Mouse (Mus musculus) spleen, postnatal 4 days (tissue): ENCODE results near the gene Map2k5.

Experiments
- DNase-seq, 2 experiments: peaks; one replicate each; pipeline ENCODE4 v3.0.0; 2022; ENCODE audit warnings: low spot score in 2 of 2

Gene Map2k5

DNA sequence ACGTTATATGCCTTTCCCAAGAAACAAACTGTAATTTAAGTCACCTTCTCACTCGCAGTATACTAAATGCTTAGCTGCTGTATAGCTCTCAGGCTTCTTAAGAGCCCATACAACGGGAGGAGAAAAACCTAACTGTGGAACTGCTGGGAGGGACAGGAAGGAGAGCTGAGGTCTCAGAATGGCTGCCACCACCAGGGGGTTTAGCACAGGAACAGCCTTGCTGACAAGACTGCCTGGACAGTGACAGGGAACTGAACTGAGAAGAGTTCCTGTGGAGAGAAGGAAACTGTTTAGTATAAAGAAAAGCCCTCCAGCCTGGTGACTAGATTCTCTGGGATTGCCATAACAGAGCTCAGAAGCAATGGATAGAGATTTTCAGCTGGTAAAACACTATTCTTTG lies 35.9 kb downstream of the Map2k5 start:
- DNase-seq, result no peak

DNA sequence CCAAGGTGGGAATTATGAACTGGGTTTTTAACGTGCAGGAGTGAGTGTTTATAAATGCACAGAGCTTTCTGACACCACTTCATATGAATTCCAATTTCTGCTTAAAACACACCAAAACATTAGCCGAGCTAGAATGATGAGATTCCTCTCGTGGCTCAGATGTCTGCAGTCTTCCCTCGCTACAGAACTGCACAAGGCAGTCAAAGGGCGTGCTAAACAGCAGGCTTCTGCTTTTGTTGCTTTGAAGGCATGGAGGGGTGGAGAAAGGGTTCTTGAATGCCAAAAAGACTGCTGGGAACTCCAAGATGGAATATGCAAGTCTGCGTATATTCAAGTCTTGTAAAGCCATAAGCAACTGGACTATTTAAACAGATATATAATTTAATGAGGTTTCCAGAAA lies 38.4 kb downstream of the Map2k5 start:
- DNase-seq, result no peak

DNA sequence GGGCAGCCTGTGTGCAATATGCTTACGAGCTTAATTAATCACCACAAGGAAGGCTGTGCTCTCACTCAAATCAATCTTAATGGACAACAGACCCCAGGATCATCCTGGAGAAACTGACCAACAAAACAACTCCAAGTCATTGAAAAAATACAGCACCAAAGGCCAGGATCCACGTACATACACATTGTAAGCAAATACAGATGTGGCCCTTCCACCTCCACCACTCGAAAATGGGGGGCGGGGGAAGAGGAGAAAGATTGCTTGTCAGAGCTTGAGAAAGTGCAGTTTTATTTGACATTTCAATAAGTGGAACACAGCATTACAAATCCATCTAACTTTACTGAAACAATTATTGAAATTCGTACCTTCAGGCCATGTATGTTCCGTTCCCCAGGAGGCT lies 39.0 kb downstream of the Map2k5 start:
- no peak for DNase-seq

DNA sequence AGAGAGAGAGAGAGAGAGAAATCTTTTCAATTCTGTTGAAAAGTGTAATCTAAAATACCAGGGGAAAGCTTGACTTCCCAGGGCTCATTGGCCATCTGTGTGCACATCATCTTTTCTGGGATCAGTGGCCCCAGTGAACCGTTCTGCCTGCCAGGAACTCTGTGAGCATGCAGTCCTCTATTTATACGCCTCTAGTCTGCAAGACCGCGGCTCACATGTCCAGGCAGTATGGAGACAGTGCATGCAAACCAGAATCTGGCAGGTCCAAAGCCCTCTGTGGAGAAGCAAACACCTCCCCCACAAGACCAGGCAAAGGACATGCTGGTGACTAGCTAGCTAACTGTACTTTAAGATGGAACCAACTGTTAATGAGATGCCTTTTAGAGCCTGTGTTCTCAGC lies 41.9 kb downstream of the Map2k5 start:
- DNase-seq, result no peak

DNA sequence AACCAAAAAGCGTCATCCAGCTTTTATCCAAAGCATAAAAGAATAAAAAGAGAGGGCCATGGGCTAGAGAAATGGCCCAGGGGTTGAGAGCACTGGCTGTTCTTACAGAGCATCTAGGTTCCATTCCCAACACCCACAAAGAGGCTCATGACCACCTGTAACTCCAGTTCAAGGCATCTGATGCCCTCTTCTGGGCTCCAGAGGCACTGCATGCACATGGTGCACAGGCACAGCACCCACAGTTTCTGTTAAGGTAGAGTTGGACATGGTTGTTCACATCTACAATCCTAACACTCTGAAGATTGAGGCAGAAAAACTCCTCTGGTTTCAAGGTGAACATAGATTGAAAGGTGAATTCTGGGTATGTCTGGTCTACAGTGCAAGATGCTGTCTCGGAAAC lies 44.6 kb downstream of the Map2k5 start:
- no peak for DNase-seq

DNA sequence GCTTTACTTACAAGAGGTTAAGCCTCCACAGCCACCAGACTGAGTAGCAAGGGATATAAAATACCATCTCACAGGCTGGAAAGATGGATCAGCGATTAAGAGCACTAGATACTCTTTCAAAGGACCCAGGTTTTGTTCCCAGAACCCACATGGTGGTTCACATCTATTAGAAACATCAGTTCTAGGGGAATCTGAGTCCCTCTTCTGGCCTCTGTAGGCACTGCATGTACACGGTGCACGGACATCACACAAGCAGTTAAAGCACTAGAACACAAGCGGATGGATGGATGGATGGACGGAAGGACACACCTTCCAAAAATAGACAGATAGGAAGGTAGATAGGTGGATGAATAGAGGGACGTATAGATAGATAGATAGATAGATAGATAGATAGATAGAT lies 46.5 kb downstream of the Map2k5 start:
- DNase-seq, result no peak

DNA sequence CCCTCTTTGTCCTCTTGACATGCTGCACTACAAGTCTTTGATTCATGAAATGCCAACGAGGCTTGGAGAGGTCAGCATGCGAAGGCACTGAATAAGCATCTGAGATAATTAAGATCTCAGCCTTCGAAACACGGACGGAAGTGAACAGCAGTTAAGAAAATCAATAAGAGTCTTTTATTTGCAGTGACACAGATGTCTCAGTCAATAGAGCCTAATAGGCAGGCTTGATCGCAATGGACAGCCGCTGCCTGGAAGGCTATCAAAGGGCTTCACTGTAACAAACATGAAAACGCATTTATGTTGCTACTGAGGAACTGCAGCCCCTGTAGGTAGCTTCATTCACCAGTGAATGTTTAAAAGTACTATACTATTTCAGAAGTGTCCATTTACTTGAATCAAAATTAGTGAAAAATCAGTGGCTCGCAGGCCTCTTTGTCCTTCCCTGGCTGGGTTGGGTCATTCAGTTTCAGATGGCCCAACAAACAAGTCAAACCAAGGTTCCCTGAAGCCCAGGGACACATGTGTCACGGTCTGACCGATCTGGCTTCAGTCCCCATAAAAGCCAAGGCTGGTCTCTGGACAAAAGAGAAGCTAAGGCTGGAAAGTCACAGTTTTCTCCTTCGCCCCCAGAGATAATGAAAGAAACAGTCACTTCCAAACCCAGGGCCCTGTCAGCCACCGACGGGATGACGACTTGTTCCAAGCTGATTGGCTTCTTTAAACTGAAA lies 48.6 kb downstream of the Map2k5 start:
- no peak for DNase-seq

DNA sequence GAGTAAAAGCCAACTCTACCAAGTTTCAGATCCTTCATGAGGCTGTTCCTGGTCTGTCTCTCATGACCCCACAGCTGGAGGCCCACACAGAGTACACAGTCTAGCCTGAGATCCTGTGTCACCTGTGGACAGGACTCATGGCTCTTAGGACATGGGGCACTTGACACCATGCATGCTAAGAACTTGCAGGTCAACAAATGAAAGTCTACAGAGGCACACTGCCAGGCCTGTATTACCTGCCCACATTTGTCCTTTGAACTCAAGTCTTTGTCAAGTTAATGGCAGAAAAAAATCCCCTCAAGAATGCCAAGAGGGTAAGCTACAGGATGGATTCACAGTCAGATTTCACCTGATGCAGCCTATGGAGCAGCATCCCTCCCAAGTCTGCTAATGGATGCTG lies 62.5 kb downstream of the Map2k5 start:
- DNase-seq, result no peak

DNA sequence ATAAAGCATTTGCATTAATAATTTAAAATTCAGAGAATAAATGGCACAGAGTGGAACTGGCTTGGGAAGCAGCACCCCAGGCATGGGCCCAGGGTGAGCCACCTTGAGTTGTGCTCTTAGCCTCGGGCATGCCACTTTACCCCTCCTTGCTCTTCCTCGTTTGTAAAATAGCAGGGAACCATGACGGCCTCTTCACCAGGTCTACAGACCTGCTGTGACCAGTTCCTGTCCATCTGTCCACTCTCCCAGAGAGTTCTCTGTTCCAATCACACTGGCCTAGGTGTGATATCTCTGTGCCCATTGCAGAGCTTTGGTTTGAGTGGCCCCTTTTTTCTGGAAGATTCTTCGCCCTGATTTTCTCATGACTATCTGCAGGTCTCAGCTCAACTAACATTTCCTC lies 63.6 kb downstream of the Map2k5 start:
- no peak for DNase-seq

DNA sequence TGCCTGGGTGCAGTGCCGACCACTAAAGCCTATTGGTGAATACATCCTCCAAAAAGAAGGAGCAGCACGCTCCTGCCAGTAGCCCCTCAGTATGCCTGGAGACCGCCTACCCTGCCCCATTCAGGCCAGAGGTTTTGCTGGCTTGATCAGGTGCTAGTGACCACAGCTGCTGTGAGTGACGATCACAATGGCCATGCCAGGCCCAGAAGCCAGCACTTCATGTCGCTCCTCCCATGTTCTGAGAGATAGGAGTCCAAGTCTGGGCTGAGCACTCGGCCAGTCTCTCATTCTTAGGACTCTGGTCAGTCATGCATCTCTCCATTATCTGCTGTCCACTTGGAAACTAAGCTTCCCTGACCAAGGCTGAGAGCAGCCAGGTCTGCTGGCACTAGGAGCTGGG lies 67.7 kb downstream of the Map2k5 start:
- DNase-seq, result no peak

DNA sequence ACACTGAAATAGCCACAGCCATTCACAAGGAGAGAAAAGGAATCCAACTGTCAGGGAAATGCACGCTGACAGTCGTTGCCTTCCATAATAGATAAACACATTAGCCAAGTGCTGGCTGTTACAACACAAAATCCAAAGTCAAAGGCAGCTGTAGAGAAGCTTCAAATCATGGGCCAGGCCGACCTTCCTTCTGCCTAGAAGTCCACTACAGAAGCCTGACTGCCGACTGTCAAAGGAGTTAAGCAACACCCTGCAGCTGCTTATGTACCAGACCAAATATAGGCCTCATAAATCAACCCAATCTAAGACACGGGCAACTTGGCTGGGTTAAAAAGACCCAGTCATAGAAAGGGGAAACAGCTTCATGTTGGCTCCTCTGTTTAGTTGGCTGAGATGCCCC lies 68.7 kb downstream of the Map2k5 start:
- no peak for DNase-seq

DNA sequence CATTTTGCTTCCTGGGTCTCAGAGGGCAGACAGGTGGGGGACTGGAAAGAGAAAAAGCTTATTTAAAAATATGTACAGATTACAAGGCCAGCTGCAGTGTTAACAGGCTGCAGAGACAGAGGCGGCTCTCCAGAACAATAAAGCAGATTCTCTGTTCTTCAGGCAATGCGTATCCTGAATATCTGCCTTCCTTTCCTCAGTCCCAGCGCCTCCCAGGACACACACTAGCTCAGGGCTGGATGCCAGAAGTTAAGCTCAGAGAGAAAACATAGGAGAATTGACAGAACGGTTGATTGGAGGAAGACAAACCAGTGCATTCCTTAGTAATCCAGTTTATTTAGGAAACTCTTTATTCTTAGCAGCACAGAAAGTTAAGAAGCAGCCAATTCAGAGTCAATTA lies 69.3 kb downstream of the Map2k5 start:
- no peak for DNase-seq

DNA sequence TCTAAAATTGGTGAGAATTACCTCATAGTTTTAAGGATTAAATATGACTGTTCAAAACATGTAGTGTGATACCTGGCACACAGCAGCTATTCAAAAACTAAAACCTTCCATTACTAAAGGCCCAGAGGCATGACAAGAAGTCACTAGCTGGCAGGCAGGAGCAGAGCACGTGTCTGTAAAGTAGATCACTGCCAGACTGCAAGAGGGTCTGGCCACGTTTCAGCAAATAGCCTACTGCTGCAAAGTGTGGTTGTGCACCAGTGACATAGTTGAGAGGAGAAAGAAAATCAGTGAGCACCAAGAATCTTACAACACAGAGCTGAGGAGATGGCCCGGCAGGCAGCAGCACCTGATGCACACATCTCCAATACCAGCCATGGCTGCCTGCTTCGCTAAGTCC lies 75.2 kb downstream of the Map2k5 start:
- DNase-seq, result no peak

DNA sequence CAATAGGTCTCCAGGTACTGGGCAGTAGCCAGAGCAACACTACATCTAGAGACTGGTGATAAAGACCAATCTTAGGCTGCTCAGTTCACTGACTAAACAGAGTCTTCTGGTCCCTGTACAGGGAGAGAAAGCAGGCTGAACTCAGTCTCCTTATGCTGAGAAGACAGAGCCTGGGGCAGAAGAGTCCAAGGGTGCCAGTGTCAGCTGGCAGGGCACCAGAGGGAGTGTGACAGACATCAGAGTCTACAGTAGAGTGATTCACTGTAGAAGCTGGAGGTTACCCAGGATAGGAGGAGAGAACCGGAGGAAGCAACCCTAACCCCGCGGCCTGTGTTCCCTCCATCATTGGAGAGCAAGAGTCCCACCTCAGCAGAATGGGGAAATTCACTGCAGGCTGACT lies 79.0 kb downstream of the Map2k5 start:
- no peak for DNase-seq

DNA sequence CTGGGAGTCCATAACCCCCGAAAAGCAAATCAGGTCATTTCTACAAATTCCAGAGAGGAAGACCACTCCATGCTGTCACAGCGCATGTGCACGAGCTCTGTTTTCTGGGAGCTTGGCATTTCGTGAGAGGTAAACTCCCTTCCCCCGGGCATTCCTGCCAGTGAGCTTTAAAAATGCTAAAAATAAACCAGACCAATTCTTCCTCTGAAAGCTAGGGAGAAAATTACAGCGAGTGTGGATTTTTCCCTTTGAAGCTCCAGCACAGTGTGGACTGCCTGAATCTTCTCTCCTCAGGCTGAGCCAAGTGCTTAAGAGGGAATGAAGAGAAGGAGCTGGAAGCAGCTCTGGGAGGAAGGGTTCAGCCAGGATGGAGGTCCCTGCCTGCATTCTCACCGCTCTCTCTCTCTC lies 82.1 kb downstream of the Map2k5 start:
- DNase-seq, result no peak

DNA sequence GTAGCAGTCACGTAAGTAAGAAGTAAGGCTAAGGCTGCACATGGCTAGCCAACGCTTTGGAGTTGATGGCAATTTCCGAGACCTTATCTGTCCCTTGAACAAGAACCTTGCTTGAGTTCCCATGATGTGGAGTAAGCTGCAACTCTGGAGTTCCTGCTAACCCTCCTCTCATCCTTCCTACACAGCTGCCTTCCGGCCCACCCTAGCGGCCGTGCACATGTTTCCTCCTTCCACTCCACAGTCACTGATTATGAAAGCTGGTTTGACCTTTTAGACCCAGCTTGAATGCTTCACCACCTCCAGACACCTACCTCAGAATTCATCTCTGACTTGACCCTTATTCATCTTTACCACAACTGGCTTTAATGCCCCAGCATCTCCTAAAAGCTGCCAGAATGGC lies 82.9 kb downstream of the Map2k5 start:
- DNase-seq, result no peak

DNA sequence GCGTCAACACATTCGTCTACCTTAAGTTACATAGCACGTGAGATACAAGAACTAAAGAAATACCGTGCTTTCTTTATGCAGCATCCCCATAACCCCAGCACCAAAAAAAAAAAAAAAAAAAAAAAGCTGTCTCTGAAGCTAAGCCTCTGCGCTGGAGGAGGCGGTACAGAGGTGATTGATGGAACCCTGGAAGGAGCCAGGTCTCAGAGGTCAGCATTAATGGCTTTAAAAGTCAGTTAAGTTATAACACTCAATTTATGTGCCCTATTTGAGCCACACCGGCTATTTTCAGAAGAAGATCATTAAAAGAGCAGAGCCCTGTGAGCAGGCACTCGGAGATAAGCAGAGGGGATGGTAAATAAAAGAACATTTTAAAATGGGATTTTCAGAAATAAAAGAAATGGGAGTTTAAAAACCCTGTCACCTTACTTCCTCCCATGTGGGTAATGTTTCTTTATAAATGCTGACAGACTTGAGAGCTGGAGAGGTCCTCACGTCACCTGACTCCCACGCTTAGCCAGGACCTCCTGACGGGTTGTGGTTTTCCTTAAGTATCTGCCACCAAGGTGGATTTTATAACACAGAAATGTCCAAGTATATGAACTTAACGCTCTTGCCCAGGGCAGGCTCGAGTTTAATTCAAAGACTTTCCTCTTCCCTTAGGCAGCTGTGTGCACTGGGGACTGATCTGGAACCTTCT lies 83.8 kb downstream of the Map2k5 start:
- DNase-seq, result no peak

DNA sequence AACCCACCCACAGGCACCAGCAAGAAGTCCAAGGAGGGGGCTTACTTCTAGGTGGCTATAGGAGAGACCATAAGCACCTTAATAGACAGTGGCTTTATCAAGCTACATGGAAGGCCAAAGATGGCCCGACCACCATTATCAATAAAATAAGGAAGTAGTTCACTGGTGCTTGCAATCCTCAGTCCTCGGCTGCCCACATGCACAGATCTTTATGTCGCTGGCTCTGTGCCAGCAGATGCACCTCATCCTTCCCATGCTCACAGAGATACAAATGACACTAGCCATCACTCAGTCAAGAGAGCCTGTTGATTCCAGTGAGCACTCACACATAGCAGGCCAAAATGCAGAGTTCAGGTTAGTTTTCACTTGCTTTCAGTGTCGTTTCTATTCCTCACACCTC lies 89.0 kb downstream of the Map2k5 start:
- DNase-seq, result no peak

DNA sequence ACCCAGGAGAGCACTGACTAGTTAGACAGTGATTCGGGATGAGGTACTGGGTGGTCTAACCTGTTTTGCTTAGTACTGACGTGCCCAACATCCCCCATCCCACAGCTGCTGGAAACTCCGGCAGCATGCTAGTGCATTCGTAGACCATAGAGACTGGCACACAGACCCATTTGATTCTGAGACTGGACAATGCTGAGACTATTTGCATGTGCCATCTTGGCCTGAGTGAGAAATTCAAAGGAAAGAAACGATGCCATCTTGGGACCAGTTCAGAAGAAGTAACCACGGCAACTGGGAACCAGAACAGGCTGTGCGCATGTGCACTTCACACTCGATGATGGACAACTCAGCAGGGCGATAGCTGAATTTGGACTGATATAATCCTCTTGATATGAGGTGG lies 93.3 kb downstream of the Map2k5 start:
- DNase-seq, result no peak

DNA sequence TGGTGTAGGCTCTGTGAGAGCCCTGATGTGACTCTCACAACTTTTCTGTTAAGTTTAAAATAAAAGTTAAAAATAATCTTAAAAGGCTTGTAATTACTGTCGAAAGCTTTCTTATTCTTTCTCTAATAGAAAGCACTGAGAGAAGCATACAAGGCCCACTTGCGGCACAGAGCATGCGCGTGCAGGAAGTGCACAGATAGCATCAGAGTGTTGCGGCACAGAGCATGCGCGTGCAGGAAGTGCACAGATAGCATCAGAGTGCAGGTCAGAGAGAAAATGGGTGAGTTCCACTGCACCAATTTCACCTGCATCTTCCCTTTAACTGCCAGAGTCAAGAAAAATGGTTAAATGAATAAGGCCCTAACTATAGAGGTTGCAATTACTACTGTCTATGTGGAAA lies 95.7 kb downstream of the Map2k5 start:
- DNase-seq, result no peak

DNA sequence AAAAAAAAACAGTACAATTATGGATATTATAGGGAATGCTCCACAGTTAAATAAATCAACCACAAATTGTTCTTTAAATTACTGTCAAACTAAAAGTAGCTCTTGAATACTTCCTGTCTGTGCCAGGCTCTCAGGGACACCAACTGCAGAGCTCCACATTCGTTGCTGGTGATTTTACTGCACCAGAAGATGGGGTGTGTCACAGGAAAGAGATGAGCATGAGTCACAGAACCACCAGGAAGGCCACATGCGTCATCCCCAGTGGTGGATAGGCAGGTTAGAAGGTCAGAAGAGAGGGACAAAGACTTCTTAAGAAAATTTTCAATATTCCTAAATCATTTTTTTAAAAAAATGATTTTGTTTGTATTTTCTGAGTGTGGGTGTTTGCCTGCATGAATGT lies 96.6 kb downstream of the Map2k5 start:
- no peak for DNase-seq

DNA sequence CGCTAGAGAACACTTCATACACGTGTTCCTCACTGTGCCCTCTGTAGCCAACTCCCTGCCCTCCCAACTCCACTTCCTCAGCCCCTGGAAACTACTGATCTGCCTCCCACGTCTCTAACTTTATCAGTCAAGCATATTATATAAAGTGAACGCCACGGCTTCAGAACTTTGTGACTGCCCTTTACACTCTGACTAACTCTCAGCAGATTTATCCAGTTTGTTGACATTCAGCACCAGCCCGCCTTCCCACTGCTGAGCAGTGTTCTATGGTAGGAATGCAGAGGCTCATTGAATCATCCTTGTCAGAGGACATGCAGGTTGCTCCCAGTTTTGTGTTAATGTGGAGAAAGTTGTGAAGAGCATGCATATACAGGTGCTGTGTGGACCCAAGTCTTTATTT lies 103.9 kb downstream of the Map2k5 start:
- DNase-seq, result no peak

DNA sequence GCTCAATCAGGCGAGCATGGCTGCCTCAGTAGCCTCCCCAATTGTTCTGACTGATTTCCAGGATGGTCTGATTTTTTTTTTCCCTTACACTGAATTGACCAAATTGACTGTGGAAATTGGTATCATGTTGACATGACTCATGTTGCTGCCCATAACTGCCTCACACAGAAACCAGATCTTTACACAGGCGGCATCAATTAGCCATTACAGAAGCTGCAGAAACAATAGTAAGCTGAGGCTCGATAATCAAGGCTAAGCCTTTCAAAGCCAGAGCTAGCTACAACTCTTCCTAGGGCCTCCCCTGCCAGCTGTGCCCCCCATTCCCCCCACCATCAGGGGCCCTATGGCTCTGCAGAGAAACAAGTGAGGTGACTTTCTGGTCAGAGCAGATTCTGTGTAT lies 107.9 kb downstream of the Map2k5 start:
- DNase-seq, result no peak

DNA sequence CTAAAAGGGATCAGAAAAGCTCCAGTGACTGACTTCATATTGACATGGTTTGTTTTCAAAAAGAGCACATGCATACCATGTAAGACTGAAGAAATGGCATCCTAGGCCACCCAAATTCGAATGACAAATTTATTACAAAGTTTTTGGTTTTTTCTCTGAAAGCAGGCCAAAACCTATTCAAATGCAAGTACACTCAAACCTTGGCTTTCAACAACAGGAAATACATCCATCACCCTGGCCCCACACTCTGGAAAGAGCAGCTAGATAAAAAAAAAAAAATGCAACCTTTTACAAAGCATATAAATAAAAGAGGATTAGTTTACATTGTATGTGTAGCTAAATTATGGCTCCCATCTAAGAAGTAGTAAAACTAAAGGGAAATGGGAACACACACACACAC lies 114.5 kb downstream of the Map2k5 start:
- DNase-seq, result no peak
